Mouse (Mus musculus) embryonic fibroblast, embryonic 13.5 days (primary cell): ENCODE measurements around the gene Bcat2.

Experiments
- CTCF ChIP-seq: IDR thresholded peaks from 2 replicates; pipeline ENCODE4 v1.5.1; 2011; ENCODE audit warnings: mild to moderate bottlenecking, control low read depth, low read length, moderate library complexity, borderline replicate concordance; ENCODE audit not compliant: insufficient read depth
- POLR2A ChIP-seq: IDR thresholded peaks from 2 replicates; pipeline ENCODE4 v1.6.1; 2011; ENCODE audit warnings: low read depth, mild to moderate bottlenecking, control low read depth, low read length, moderate library complexity

DNA sequence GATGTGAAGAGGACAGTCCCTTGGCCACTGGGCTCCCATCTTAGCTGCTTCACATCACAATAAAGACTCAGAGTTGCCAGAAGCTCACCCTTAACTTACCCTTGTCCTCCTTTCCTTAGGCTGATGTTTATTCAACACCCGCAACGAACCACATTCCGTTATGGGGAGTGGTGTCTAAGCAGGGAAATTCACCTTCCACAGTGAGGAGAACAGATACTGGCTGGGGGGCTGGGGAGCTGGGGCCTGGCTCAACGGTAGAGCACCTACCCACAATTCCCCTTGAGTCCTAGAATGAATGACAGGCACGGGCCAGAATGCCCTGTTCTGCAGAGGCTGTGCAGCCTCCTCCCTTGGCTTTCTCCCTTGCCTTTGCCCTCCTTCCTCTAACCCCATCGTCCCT, 11.0 kb upstream of the Bcat2 start:
- TF ChIP-seq CTCF (no peak), POLR2A (no peak)
